8 mouse cellular contexts compared by ENCODE assay signal in genomic region chr1:175936282-175936737, GRCm38 (mm10). TPM values are rescaled to one million over a fixed set of nuclear protein-coding genes. Genes with fewer than 3 reads are reported as not detected.
DNase-seq lines count a peak whose midpoint lies in the region; ATAC-seq lines count a peak whose summit lies in the region.

No protein-coding gene starts in this region.

- 12% methylated on average over 11 of the region's 11 CpGs for WGBS in embryonic facial prominence, embryonic 11.5 days
- 14% methylated on average over 11 of the region's 11 CpGs for WGBS in limb, embryonic 10.5 days
- WGBS in midbrain, embryonic 13.5 days = 11% methylated on average over 11 of the region's 11 CpGs

- H3K27me3 ChIP-seq in embryonic facial prominence, embryonic 11.5 days (ENCODE audit: control insufficient read depth, insufficient read depth, low read length) = no peaks in the 10 kb centered on the region
- no peaks in the 10 kb centered on the region for H3K27me3 ChIP-seq in limb, embryonic 10.5 days (ENCODE audit: low read depth, poor library complexity, severe bottlenecking)
- no peaks in the 10 kb centered on the region for H3K27me3 ChIP-seq in midbrain, embryonic 13.5 days
- no peaks in the 10 kb centered on the region for H3K27me3 ChIP-seq in splenic B cell, adult 2 months (ENCODE audit: control insufficient read depth, insufficient read depth, low read length, poor library complexity, severe bottlenecking)

- H3K4me3 ChIP-seq in embryonic facial prominence, embryonic 11.5 days (ENCODE audit: low read depth, low read length) = no peak overlapping the region
- peak overlapping the region; percentile 34 for H3K4me3 ChIP-seq in limb, embryonic 10.5 days
- H3K4me3 ChIP-seq in midbrain, embryonic 13.5 days (replicated peaks) = 0 out of 2 replicates have a peak overlapping the region, but pooled peaks have one; percentile 17

- 0 out of 2 replicates have a peak overlapping the region, but pooled peaks have one; percentile 28 for H3K9ac ChIP-seq in embryonic facial prominence, embryonic 11.5 days (replicated peaks; ENCODE audit: low read length)
- H3K9ac ChIP-seq in midbrain, embryonic 13.5 days (replicated peaks) = 0 out of 2 replicates have a peak overlapping the region, but pooled peaks have one; percentile 40

- peak; percentile 75 for DNase-seq in adrenal gland, postnatal 10 days
- DNase-seq in embryonic facial prominence, embryonic 11.5 days (ENCODE audit: low spot score) = peak; percentile 94
- DNase-seq in heart, adult 9 months (ENCODE audit: low spot score in 2 of 2) = peak; percentile 6 to 29
- DNase-seq in kidney, adult 8-10 months = peak; percentile 27 to 56
- DNase-seq in limb, embryonic 10.5 days (ENCODE audit: low spot score) = peak; percentile 63
- DNase-seq in splenic B cell, adult 2 months (ENCODE audit: low read depth, low spot score) = peak; percentile 60

- 0 out of 2 replicates have a peak overlapping the region, but pooled peaks have one; percentile 21 for H3K4me2 ChIP-seq in embryonic facial prominence, embryonic 11.5 days (ENCODE audit: low read depth, low read length)
- H3K4me2 ChIP-seq in midbrain, embryonic 13.5 days (replicated peaks) = peak overlapping the region; percentile 51

- no peaks in the 10 kb centered on the region for H3K36me3 ChIP-seq in embryonic facial prominence, embryonic 11.5 days (replicated peaks; ENCODE audit: control insufficient read depth, insufficient read depth, low read depth, low read length)
- no peaks in the 10 kb centered on the region for H3K36me3 ChIP-seq in limb, embryonic 10.5 days
- no peaks in the 10 kb centered on the region for H3K36me3 ChIP-seq in midbrain, embryonic 13.5 days
- H3K36me3 ChIP-seq in splenic B cell, adult 2 months (ENCODE audit: control insufficient read depth, insufficient read depth, low read length, poor library complexity, severe bottlenecking) = no peaks in the 10 kb centered on the region

- H3K27ac ChIP-seq in embryonic facial prominence, embryonic 11.5 days (replicated peaks; ENCODE audit: low read depth, low read length) = no peak overlapping the region
- H3K27ac ChIP-seq in limb, embryonic 10.5 days = no peak overlapping the region
- no peak overlapping the region for H3K27ac ChIP-seq in midbrain, embryonic 13.5 days

- H3K4me1 ChIP-seq in embryonic facial prominence, embryonic 11.5 days (ENCODE audit: control insufficient read depth, insufficient read depth, low read length) = no peaks in the 10 kb centered on the region
- no peaks in the 10 kb centered on the region for H3K4me1 ChIP-seq in limb, embryonic 10.5 days
- H3K4me1 ChIP-seq in midbrain, embryonic 13.5 days (replicated peaks) = no peaks in the 10 kb centered on the region; the same call in 1 of the 2 replicates

- H3K9me3 ChIP-seq in embryonic facial prominence, embryonic 11.5 days (replicated peaks; ENCODE audit: control insufficient read depth, low read length) = no peaks in the 10 kb centered on the region
- H3K9me3 ChIP-seq in limb, embryonic 10.5 days (replicated peaks) = no peaks in the 10 kb centered on the region
- H3K9me3 ChIP-seq in midbrain, embryonic 13.5 days = no peaks in the 10 kb centered on the region

- ATAC-seq in CD4-positive, CD25-positive, alpha-beta regulatory T cell, adult 4 months = peak; percentile 68
- peak; percentile 71 for ATAC-seq in embryonic facial prominence, embryonic 11.5 days (replicated peaks; ENCODE audit: insufficient number of reproducible peaks, low FRiP score, low TSS enrichment, low read depth)
- peak; percentile 86 for ATAC-seq in midbrain, embryonic 13.5 days

RNA-seq across cellular contexts. Expression of gene Gm38100, which starts 16.2 kb away (rescaled TPM):
- not detected for polyA plus RNA-seq in CD4-positive, CD25-positive, alpha-beta regulatory T cell, adult 4 months (2017; shearing (Covaris generic))
- not detected for total RNA-seq in adrenal gland, postnatal 10 days (2021)
- 0.11 TPM in 1 of 2 replicates, not detected in the other for polyA plus RNA-seq in embryonic facial prominence, embryonic 11.5 days (2014; fragmentation: Nextera tagmentation; extraction: Ambion mirVana)
- 0.18 TPM in 1 of 2 replicates, not detected in the other for polyA plus RNA-seq in limb, embryonic 10.5 days (2016; fragmentation: Nextera tagmentation; extraction: Ambion mirVana)
- 0.12 TPM in 1 of 2 replicates, not detected in the other for polyA plus RNA-seq in midbrain, embryonic 13.5 days (2015; fragmentation: Nextera tagmentation; extraction: Ambion mirVana)

RNA-seq across cellular contexts. Expression of gene Rbm8a2, which starts 42.6 kb away (rescaled TPM):
- 1 to 10 TPM in 1 of 2 experiments, not detected in 1; 2.5 TPM for polyA plus RNA-seq in CD4-positive, CD25-positive, alpha-beta regulatory T cell, adult 4 months (2017; shearing (Covaris generic))
- not detected for total RNA-seq in adrenal gland, postnatal 10 days (2021)
- polyA plus RNA-seq in embryonic facial prominence, embryonic 11.5 days (2014; fragmentation: Nextera tagmentation; extraction: Ambion mirVana) = 0.61 and 1.1 TPM in 2 replicates
- polyA plus RNA-seq in limb, embryonic 10.5 days (2016; fragmentation: Nextera tagmentation; extraction: Ambion mirVana) = 0.68 and 0.75 TPM in 2 replicates
- polyA plus RNA-seq in midbrain, embryonic 13.5 days (2015; fragmentation: Nextera tagmentation; extraction: Ambion mirVana) = 0.52 and 0.85 TPM in 2 replicates

RNA-seq across cellular contexts. Expression of gene Exo1, which starts 55.9 kb away (rescaled TPM):
- polyA plus RNA-seq in CD4-positive, CD25-positive, alpha-beta regulatory T cell, adult 4 months (2017; shearing (Covaris generic)) = 1 to 10 TPM; 2.9 to 3.4 TPM
- total RNA-seq in adrenal gland, postnatal 10 days (2021) = 1 to 10 TPM; 6.0 to 8.1 TPM
- 141 and 162 TPM in 2 replicates for polyA plus RNA-seq in embryonic facial prominence, embryonic 11.5 days (2014; fragmentation: Nextera tagmentation; extraction: Ambion mirVana)
- polyA plus RNA-seq in limb, embryonic 10.5 days (2016; fragmentation: Nextera tagmentation; extraction: Ambion mirVana) = 149 and 160 TPM in 2 replicates
- polyA plus RNA-seq in midbrain, embryonic 13.5 days (2015; fragmentation: Nextera tagmentation; extraction: Ambion mirVana) = 24.1 and 28.4 TPM in 2 replicates

Comparison
In these comparisons a context has a peak if more than half of its experiments do, and no peak if none do; other contexts are left out.
1. DNase-seq: peak in every context shown above with its lines; median percentile 94 in embryonic facial prominence, embryonic 11.5 days; 75 in adrenal gland, postnatal 10 days; 63 in limb, embryonic 10.5 days; 60 in splenic B cell, adult 2 months; 42 in kidney, adult 8-10 months; 18 in heart, adult 9 months.